Mouse (Mus musculus): ENCODE data around the gene 1810009A15Rik.

DNA sequence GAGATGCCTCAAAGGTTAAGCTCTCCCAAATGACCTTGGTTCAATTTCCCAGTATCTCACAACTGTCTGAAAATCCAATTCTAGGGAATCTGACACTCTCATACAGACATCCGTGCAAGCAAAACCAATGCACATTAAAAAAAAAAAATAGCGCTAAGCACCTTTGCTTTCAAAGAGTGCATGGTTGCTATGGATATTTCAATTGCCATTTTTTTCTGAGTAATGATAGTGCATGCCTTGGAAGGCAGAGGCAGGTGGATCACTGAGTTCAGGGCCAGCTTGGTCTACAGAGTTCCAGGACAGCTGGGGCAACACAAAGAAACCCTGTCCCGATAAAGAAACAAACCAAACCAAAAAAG lies 7.6 kb upstream of the 1810009A15Rik start:
- TF ChIP-seq GATA1 (IDR thresholded peaks at IDR 0.05; ENCODE audit: borderline replicate concordance, low read length) = no peak
- TF ChIP-seq FLI1 (IDR thresholded peaks at IDR 0.05; ENCODE audit: low read length) = no peak

All from megakaryocyte, embryonic 14.5 days (primary cell).